Mouse (Mus musculus) hindbrain, postnatal 0 days (tissue): ENCODE data around the gene Vmn1r218. TPM values are rescaled to one million over a fixed set of nuclear protein-coding genes. Genes with fewer than 3 reads are reported as not detected.
"Not testable (repeated sequence)": the region's sequence is repeated elsewhere in the genome, so short reads cannot be mapped to it uniquely, and the experiment has no call there.

Experiments used
- ATAC-seq: fragments of 200-750 bp; cut with Nextera tagmentation; 2 replicates; pipeline ENCODE4 v1.8.0; 2017; ENCODE audit warnings: mild to moderate bottlenecking, moderate TSS enrichment, moderate library complexity
- DNase-seq: peaks from one replicate; pipeline ENCODE4 v3.0.0-alpha.2; 2015; ENCODE audit warnings: low spot score
- H3K27ac ChIP-seq: fragments of 300-500 bp; sonication (generic); 2 replicates; pipeline ENCODE4 v1.5.1; 2014; ENCODE audit warnings: mild to moderate bottlenecking
- H3K27me3 ChIP-seq: fragments of 300-500 bp; sonication (generic); 2 replicates; pipeline ENCODE4 v1.6.1; 2014; ENCODE audit warnings: low read length, mixed read lengths; ENCODE audit not compliant: insufficient read depth
- H3K36me3 ChIP-seq: fragments of 300-500 bp; sonication (generic); 2 replicates; pipeline ENCODE4 v1.6.1; 2014; ENCODE audit warnings: low read length, mixed read lengths; ENCODE audit not compliant: insufficient read depth
- H3K4me1 ChIP-seq: fragments of 300-500 bp; sonication (generic); 2 replicates; pipeline ENCODE4 v1.6.1; 2014; ENCODE audit warnings: antibody characterized with exemption, low read length, mixed read lengths; ENCODE audit not compliant: insufficient read depth
- H3K4me2 ChIP-seq: fragments of 300-500 bp; sonication (generic); 2 replicates; pipeline ENCODE4 v1.6.1; 2014; ENCODE audit warnings: low read depth, mild to moderate bottlenecking, low read length, moderate library complexity, mixed read lengths
- H3K4me3 ChIP-seq: fragments of 300-500 bp; sonication (generic); 2 replicates; pipeline ENCODE4 v1.5.1; 2014; ENCODE audit warnings: low read length
- H3K9ac ChIP-seq: fragments of 300-500 bp; sonication (generic); replicated peaks from 2 replicates; pipeline ENCODE4 v1.6.1; 2014; ENCODE audit warnings: mild to moderate bottlenecking, low read length, moderate library complexity, mixed read lengths
- H3K9me3 ChIP-seq: fragments of 300-500 bp; sonication (generic); 2 replicates; pipeline ENCODE4 v1.6.1; 2016; ENCODE audit warnings: low read length, mixed read lengths
- CTCF ChIP-seq: IDR thresholded peaks from 2 replicates; pipeline ENCODE4 v1.5.1; 2016; ENCODE audit warnings: antibody characterized with exemption, control low read depth, low read depth
- WGBS: fragments of 180-500 bp; shearing (Covaris S2); extraction: QIAGEN DNeasy Blood & Tissue Kit; methylation state at CpG from one replicate; pipeline ENCODE4 v1.1.7; 2014; 5-methylcytosine and 5-hydroxymethylcytosine counted together
- polyA plus RNA-seq: library from polyadenylated mRNA; unstranded; fragments of >200 nt; fragmentation: Nextera tagmentation; extraction: Ambion mirVana; gene quantifications from 2 replicates; pipeline ENCODE4 v1.2.1, GENCODE M21; 2015
- total RNA-seq: library from RNA; depleted of rRNA; stranded (reverse); fragments of >200 nt; gene quantifications from 2 replicates; pipeline ENCODE4 v1.2.3, GENCODE M21; 2014; rRNA removed

Vmn1r218 gene
- total and polyA plus RNA-seq, 2 experiments from 2014 or later: not detected

GRCm38 (mm10) chr13:23159012-23159411 is 26.1 kb downstream of the Vmn1r218 start, which contains the start of gene Vmn1r219:
Vmn1r219 (plus strand) TSS chr13:23159312.
- WGBS: 83% methylated on average over 4 of the region's 4 CpGs
- DNase-seq (no peak), ATAC-seq (no peak)
- Histone ChIP-seq H3K4me3 (no peak within 1 kb of the TSS), H3K36me3 (no peaks in the 10 kb centered on the region), H3K27ac (no peak within 1 kb of the TSS), H3K4me2 (no peak within 1 kb of the TSS), H3K27me3 (no peaks in the 10 kb centered on the region), H3K4me1 (no peaks in the 10 kb centered on the region), H3K9me3 (no peaks in the 10 kb centered on the region), H3K9ac (no peak within 1 kb of the TSS)
- no peak for TF ChIP-seq CTCF

GRCm38 (mm10) chr13:23166471-23166870 is 33.5 kb downstream of the Vmn1r218 start:
- WGBS: 91% methylated on average over 4 of the region's 4 CpGs

GRCm38 (mm10) chr13:23187875-23188274 is 54.9 kb downstream of the Vmn1r218 start, which contains the start of gene Vmn1r220:
Vmn1r220 (minus strand) TSS chr13:23187975.
- ATAC-seq (no peak), DNase-seq (no peak)
- Histone ChIP-seq H3K4me2 (no peak within 1 kb of the TSS), H3K27ac (no peak within 1 kb of the TSS), H3K4me1 (no peaks in the 10 kb centered on the region), H3K36me3 (no peaks in the 10 kb centered on the region), H3K4me3 (no peak within 1 kb of the TSS), H3K27me3 (no peaks in the 10 kb centered on the region), H3K9ac (no peak within 1 kb of the TSS), H3K9me3 (no peaks in the 10 kb centered on the region)
- WGBS: 84% methylated on average over 2 of the region's 2 CpGs
- no peak for TF ChIP-seq CTCF

More at GRCm38 (mm10) chr13:23166471-23166870, 33.5 kb downstream of the Vmn1r218 start:
- DNase-seq, ATAC-seq, H3K9me3 ChIP-seq, H3K4me1 ChIP-seq, H3K27ac ChIP-seq, H3K9ac ChIP-seq, H3K36me3 ChIP-seq, H3K4me2 ChIP-seq, H3K27me3 ChIP-seq, H3K4me3 ChIP-seq: not testable (repeated sequence)

Other genes starting within 250 kb of the Vmn1r218 start
- gene Vmn1r212, start 248.9 kb upstream of the Vmn1r218 start, total RNA-seq: not detected in 2 replicates
- gene Vmn1r212, start 248.9 kb upstream of the Vmn1r218 start, polyA plus RNA-seq: not detected in 2 replicates
- not detected in 2 replicates for gene Vmn1r213, start 125.5 kb upstream of the Vmn1r218 start, total RNA-seq
- gene Vmn1r213, start 125.5 kb upstream of the Vmn1r218 start, polyA plus RNA-seq: 0.20 TPM in 1 of 2 replicates, not detected in the other
- not detected in 2 replicates for gene Vmn1r214, start 102.7 kb upstream of the Vmn1r218 start, total RNA-seq
- gene Vmn1r214, start 102.7 kb upstream of the Vmn1r218 start, polyA plus RNA-seq: not detected in 2 replicates
- gene Vmn1r215, start 65.1 kb upstream of the Vmn1r218 start, total RNA-seq: not detected in 2 replicates
- gene Vmn1r215, start 65.1 kb upstream of the Vmn1r218 start, polyA plus RNA-seq: not detected in 2 replicates
- not detected in 2 replicates for gene Vmn1r217, start 14.9 kb upstream of the Vmn1r218 start, total RNA-seq
- not detected in 2 replicates for gene Vmn1r217, start 14.9 kb upstream of the Vmn1r218 start, polyA plus RNA-seq
- gene Vmn1r219, start 26.2 kb downstream of the Vmn1r218 start, total RNA-seq: not detected in 2 replicates
- not detected in 2 replicates for gene Vmn1r219, start 26.2 kb downstream of the Vmn1r218 start, polyA plus RNA-seq
- gene Vmn1r220, start 54.8 kb downstream of the Vmn1r218 start, total RNA-seq: not detected in 2 replicates
- not detected in 2 replicates for gene Vmn1r220, start 54.8 kb downstream of the Vmn1r218 start, polyA plus RNA-seq
- not detected in 2 replicates for gene Vmn1r221, start 81.0 kb downstream of the Vmn1r218 start, total RNA-seq
- gene Vmn1r221, start 81.0 kb downstream of the Vmn1r218 start, polyA plus RNA-seq: not detected in 2 replicates
- gene Vmn1r222, start 102.8 kb downstream of the Vmn1r218 start, total RNA-seq: not detected in 2 replicates
- gene Vmn1r222, start 102.8 kb downstream of the Vmn1r218 start, polyA plus RNA-seq: not detected in 2 replicates
- gene Vmn1r223, start 114.0 kb downstream of the Vmn1r218 start, total RNA-seq: not detected in 2 replicates
- gene Vmn1r223, start 114.0 kb downstream of the Vmn1r218 start, polyA plus RNA-seq: not detected in 2 replicates
- 11.9 and 15.7 TPM in 2 replicates for gene Zfp322a, start 236.1 kb downstream of the Vmn1r218 start, total RNA-seq
- 29.3 and 30.0 TPM in 2 replicates for gene Zfp322a, start 236.1 kb downstream of the Vmn1r218 start, polyA plus RNA-seq